Mouse (Mus musculus) 3134 (cell line): ENCODE measurements at regions not wholly inside any gene's neighbourhood (a gene's known extent, or its start where the extent isn't known, plus 50 kb on each side); places are given as distances from the start of the nearest gene placed in this dataset.

Experiments
- DNase-seq: peaks from one replicate; pipeline ENCODE4 v3.0.0-alpha.2; 2011; ENCODE audit warnings: low spot score; ENCODE audit not compliant: insufficient read length; ENCODE audit errors: extremely low read depth

DNA sequence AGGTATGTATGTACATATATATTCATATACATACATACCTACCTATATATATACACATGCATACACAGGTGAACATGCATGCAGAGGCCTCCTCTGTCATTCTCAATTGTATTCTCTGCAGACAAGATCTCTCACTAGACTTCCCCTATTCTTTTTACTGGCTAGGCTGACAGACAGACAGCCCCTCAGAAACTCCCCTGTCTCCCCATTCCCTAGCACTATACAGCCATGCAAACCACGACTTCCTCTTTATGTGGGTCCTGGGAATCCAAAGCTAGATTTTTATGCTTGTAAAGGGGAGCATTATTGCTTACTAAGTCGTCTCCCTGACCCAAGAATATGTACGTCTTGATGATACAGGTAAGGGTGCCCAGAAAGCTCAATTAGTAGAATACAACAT, 86.9 kb downstream of the Fam124b start:
- no peak for DNase-seq

DNA sequence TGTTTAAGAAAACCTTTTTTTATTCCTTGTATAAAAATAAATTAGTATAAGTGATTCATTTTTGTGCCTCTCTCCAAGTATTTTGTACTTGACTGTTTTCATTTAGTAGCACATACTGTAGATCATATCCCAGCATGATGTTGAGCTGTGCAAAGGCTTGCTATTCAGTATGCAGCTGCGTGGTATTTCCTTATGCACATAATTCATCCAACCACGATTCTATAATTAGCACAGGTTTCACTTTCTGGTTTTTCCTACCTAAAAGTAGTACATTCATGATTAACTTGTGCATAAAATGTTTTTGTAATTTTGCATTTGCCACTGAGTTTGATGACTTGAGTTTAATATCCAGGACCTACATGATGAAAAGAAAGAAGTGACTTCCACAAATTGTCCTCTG, 94.3 kb downstream of the Fam124b start:
- DNase-seq, result no peak

DNA sequence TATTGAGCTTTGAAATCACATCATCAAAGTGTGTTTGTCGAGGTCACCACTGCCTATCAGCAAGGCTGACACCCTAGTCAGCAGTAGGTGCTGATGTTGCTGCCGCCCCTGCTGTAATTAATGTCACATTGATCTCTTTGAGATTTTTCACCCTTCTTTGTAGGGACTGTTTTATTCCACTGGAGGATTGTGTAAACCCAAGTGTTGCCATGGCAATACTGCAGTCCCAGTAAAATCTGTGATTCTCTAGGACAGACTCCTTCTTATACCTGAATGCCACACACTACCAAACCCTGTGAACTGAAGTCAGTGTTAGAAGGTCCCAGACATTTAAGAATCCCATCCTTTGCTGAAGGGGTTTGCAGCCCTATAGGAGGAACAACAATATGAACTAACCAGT, 102.4 kb downstream of the Fam124b start:
- no peak for DNase-seq

DNA sequence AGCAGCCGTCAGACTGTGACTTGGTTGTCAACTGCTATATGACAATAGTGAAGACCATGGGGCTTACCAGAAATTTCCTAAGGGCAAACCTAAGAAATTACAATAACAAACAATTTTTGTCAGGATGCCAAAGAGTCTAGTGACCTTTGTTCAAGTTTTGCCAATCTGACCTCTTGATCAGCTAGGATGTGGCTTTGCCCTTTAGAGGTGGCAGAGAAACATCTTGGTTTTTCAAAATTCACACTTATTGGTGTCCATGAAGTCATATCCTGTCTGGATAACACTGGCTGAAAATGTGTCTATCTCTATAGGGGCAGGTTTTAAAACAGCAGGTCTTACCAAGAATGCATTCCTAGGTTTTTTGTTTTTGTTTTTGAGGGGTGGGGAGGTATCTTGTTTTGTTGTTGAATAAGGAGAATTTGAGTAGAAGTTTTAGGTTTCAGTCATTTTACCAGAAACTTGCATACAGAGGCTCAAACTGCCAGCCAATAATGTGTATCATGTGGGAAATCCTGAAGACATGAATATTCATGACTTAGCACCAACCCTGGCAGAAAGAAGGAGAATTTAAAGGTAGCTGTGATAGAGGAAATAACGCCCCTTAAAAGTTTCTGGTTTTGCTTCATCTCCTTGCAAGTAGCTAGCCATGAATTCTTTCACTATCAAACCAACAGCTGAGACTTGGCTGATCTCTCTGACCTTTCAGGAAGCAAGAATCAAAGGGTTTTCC, 110.4 kb downstream of the Fam124b start:
- no peak for DNase-seq

DNA sequence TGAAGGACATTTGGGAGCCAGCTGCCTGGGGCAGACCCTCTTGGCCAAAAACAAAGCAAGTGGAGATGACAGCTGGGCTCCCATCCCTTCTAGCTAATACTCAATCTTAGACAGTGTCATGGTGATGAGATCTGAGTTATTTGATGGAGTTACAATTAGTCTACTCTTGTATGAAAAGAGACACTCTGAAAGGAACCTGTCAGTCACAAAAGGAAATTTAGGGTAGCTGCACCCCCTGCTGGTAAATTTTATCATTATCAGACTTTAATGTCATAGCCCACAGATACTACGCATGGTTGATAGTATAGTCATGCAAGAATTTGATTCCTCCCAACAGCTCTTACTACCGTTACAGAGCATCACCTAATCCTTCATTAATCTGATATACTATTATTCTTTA, 112.0 kb downstream of the Fam124b start:
- DNase-seq, result no peak

DNA sequence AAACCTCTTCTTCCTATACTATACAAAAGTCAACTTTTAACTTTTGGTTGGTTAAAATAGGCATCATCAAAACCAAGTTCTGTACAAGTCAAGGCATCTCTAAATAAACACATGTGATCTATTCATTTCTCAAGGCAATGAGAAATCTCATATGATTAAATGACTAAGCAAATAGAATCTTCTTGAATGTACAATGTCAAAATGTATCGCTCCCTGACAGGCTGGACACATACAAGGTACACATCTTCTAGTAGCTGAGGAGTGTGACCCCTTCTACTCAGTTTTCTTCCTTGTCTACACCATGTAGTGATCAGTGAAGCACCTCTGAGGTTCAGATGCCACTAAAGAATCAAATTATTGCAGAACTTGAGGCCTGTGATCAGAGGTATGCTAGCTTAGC, 120.0 kb downstream of the Fam124b start:
- DNase-seq, result no peak

DNA sequence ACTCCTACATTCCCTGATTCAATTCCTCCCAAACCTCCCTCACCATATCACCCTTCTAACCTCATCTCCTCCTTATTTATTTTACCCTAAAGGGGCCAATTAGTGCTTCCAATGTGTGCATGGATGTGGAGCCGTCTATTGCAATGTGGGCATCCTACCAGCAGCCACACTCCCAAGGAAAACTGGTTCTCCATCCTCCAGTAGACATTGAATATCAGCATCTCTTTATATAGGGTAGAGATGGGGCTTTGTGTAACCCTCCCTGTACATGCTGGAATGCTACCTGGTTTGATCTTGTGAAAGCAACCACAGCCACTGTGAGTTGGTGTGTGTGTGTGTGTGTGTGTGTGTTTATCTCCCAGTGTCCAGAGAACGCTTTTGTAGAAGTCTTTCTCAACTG, 126.5 kb downstream of the Fam124b start:
- no peak for DNase-seq

DNA sequence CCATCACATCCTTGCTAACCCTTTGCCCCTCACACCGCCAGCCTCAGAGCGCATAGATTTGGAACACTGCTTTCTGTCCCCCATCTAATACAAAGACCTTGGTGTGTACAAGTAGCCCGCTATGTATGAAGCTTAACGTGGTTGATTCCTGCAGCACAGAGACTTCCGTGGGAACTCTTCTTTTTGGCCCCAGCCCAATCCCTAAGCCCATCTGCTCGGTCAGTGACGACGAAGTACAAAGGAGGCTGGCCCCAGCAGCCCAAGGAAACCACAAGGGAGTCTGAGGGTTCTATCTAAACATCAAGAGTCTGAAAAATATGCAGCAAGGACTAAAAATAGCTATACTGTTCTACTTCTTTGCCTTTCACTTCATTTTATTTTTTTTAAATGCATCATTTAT, 126.9 kb downstream of the Fam124b start:
- no peak for DNase-seq

DNA sequence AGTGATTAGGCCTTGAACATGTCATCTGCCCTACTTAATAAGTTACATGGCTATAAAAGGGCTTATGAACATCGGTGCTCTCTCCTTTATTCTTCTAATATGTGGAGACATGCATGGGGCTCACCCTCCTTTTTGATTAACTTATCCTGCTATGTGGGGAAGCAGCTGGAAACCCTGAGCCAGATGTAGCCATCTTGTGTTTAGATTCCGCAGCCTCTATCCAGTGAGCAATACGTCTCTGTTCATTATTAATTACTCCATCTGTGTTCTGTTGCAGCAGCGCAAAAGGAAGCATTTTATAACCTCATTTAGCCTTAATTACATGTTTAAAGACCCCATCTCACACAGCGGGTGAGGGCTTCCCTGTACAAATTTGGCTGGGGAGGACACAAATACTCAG, 129.6 kb downstream of the Fam124b start:
- DNase-seq, result no peak

DNA sequence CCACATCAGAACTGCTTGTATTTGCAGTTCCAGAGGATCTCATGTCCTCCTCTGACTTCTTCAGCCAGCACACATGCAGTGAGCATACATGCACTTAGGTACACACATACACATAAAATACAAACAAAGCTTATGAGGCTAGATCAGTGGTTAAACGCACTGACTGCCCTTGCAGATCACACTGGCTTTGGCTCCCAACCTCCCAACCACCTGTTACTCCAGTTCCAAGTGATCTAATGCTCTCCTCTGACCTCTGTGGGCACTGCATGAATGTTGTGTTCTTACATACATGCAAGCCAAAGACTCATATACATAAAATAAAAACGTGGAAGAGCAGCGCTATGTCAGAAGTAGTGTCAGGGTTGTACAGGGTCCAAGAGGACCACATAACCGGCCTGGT, 141.9 kb downstream of the Fam124b start:
- DNase-seq, result no peak

DNA sequence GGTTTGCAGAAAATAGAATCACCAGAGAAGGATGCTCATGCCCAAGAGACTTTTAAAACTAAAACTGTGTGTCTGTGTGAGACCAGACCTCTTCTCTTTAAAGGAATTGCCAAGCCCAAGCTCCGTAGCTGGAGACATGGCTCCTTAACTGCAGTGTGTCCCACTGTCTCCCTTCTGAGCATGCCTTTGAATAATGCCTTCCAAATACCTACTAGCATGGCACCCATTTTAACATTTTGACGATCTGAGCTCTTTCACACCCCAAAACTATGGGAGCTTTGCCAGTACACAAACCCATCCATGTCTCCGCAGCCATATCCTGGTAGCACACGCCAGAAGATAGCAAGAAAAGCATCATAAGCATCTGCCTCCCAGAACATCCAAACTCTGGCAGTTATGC, 143.9 kb downstream of the Fam124b start:
- no peak for DNase-seq

DNA sequence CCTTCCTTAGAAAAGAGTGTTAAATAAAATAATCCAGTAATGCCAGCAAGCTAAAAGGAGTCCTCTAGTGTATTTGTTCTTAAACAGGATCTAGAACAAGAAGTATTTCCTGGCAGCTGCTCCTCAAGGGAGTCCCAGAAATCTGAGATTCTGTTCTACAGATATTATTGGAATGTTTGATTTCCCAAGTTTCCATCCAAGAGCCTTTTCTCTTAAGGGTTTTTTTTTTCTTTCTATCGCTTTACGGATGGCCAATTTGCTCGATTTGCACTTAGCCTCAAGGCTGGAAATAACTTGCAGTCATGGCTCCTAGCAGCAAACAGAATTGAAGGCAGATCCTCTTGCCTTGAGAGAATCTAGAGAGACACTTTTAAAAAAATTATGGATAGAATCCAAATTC, 144.3 kb downstream of the Fam124b start:
- no peak for DNase-seq

DNA sequence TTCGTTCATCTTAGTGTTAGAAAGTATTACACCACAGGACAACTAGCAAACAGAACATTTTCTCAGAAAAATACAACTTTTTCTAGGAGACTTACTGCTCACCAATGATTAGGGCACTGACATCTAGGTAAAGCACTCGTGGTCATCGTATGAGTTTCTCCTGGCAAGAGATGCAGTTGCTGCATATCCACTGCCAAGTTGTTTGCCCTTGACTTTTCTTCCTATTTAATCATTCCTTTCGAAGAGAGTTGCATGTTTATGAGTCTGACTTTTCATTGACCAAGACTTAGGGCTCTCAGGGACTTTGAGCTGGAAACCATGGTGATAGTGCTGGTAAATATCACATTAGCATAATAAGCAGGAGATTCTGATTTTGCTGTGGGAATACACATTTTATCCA, 149.1 kb downstream of the Fam124b start:
- DNase-seq, result no peak

DNA sequence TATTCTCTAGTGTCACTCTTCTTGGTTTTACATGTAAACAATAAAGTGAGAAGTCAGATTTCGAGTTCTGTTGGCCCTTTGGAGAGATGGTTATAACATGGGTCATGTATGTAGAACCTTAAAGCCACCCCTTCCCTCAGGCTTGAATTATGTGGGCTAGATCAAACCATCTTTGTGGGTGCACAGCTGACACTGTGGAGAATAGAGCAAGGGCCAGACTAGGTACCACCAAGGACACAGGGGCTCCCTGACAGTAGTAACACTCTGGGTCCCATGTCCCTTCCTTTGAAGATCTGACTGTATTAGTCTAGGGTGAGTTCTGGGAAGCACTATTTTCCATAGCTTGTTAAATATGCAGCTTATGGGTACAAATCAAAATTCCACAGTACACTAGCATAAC, 156.2 kb downstream of the Fam124b start:
- no peak for DNase-seq

DNA sequence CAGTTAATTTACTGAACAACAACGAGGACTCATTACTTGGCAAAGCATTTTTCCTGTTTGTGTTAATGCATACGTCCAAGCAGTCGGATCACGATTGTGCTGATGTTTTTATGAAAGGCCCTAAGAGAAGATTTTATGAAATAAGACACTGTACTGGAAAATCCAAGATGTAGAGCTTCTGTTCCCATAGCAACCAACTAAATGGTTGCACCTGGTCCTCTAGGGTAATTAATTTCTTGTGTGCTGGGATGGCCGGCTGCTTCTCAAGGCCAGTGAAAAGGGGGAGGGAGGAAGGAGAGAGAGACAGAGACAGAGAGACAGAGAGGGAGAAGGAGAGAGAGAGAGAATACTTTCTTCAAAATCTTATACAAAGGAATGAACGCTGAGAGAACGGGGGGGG, 156.6 kb downstream of the Fam124b start:
- no peak for DNase-seq

DNA sequence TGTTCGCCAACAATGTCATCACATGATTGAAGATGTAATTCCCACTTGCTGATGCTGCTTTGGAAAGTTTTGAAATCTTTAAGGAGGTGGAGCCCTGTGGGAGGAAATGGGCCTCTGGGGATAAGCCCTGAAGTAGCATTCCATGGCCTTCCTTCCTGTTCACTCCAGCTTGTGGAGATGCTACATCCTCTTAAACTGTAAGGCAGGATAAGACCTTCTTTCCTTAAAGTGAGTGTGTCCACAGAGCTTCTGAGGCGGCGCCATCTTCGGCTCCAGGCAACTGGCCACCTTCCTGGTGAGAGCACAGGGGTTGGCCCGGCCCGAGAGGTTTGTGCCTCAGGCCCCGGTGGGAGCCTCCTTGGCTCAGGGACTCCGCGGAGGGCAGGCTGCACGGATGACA, 173.1 kb downstream of the Fam124b start:
- DNase-seq, result no peak

DNA sequence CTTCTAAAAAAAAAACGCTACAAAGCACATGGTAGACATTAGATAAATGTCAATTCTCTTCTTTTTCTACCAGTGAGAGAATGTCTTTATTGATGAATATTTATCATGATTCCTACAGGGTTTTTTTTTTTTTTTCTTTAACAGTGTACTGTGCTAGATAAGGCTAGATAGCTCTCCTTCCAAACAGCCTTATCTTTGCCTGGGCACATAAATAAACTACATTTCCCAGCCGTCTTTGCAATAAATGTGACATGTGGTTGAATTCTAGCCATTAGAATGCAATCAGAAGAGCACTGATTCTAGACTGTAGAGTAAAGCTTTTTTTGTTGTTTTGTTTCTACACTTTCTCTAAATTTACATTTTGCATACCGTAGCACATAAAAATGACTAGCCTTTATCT, 177.9 kb downstream of the Fam124b start:
- DNase-seq, result no peak

DNA sequence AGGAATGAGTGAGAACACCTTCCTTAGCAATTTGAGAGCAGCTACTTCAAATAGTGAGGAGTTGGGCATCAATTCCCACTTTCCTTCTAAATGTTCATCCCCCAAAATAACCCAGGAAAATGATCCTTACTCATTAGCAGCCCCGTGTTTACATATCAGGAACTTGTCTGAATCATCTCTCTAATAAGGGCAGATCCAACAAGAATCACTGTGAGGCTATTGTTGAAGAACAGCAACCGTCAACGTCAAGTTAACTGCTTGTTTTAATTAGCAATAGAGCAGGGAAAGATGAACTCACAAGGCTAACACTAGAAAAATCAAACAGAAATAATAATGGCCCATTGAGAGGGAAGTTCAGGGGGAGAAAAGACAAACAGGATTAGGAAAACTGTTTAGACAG, 178.4 kb downstream of the Fam124b start:
- DNase-seq, result no peak

DNA sequence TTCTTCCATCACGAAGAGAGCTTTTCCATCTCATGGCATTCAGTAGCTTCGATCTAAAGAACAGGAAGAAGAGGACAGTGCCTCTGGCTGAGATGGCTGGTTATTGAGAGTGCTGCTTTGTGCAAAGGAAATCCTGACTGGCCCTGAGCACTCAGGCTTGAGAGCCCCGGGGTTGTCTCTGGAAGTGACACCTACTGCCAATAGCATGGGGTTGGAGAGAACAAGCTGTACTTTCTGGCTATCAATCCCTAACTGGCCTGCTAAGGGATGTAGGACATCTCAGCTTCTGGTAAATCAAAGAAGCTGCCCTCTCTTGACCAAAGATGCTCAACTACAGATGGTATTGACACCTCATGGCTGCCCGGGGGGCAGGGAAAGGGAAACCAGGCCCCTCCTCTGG, 178.2 kb upstream of the Serpine2 start:
- DNase-seq, result no peak

DNA sequence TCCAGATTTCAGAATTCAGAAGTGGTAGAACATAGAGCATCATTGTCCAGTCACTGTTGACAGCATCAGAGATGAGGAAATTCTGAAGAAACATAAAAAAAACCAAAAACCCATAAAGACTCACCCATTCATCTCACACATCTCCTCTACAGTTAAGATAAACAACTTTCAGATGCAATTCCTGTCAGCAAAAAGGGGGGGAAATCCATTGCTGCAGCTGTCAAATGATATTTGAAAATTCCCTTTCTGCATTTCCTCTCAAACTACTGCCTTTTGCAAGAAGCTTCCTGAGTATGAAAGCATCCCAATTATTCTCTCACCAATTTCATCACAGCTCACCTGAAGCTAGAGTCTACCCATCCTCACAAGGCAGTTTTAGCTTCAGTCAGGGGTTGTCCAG, 177.1 kb upstream of the Serpine2 start:
- DNase-seq, result no peak

DNA sequence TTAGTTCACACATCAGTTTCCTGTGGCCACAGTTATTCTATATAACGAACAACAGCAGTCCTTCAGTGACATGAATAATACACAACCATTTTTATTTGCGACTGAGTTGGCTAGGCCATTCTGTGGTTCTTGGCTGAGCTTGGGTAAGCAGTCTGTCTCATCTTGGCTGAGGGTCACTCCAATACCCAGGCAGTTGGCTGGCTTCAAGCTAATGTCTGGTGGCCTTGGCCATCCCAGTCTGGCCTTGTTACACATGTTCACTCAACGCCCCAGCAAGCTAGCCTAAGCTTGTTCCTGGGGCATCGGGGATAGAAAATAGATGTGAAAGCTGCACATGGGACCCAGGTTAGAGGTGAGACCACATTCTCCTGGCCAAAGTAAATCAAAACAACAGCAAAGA, 175.5 kb upstream of the Serpine2 start:
- no peak for DNase-seq

DNA sequence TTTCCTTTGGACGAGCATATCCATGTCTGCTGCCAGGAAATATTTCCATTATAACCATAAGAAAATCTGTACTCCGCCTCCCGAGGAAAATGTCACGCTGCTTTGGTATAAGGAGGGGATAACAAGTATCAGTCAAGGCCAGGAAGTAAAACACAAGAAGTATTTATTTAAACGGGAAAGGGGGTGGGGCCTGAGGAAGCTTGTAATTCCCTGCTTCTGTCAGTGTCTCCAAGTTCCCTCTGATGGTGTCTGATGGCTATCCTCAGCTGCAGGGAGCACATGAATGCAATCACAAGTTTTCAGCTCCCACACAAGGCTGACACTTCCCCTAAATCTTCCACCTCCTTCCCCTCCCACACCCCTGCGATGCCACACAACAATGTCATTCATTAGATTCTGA, 172.5 kb upstream of the Serpine2 start:
- no peak for DNase-seq

DNA sequence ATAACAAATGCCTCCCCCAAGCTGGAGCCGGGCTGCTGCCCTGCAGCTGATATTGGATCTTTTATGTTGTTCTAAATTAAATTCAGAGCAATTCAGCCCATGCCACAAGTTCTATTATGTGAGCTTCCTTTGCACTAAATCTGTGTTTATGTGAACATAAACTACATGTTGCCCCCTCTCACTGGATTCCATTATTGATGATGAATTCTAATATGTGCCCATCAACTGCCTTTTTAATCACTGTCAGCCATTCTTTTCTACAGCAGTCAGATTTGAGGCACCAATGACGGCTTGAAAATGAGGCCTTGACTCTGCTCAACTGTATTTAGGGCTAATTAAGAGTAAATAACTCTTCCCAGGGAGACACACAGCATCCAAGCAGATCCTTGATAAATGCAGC, 172.1 kb upstream of the Serpine2 start:
- no peak for DNase-seq
